Mouse (Mus musculus) lung, postnatal 14 days (tissue): Measurements from ENCODE around the gene Mlh3.

Experiments
- DNase-seq: peaks from one replicate; pipeline ENCODE4 v3.0.0; 2021

Gene Mlh3

GRCm38 (mm10) chr12:85185810-85186209 is 84.6 kb downstream of the Mlh3 start:
- DNase-seq, result no peak
